Mouse (Mus musculus) retina, adult 2 months (tissue): ENCODE results near the gene Bhlhe40.

ENCODE experiments used
- DNase-seq: peaks from one replicate; pipeline ENCODE4 v3.0.0-alpha.2; 2012; ENCODE audit warnings: low read depth, low spot score

Bhlhe40 gene

GRCm38 (mm10) chr6:108660206-108660877, at the start of gene Bhlhe40:
TSS of gene Bhlhe40 (plus strand) at chr6:108660629.
- DNase-seq = peak; percentile 59

- DNase-seq = no peak
Observed at GRCm38 (mm10) chr6:108611663-108612062, 48.8 kb upstream of the Bhlhe40 start.

GRCm38 (mm10) chr6:108618025-108618424, 42.4 kb upstream of the Bhlhe40 start:
- no peak for DNase-seq

- DNase-seq = no peak
Observed at GRCm38 (mm10) chr6:108623028-108623565, 37.3 kb upstream of the Bhlhe40 start.

- DNase-seq = no peak
Observed at GRCm38 (mm10) chr6:108624915-108625314, 35.5 kb upstream of the Bhlhe40 start.

GRCm38 (mm10) chr6:108630701-108631100, 29.7 kb upstream of the Bhlhe40 start:
- DNase-seq = no peak

GRCm38 (mm10) chr6:108638157-108638833, 22.1 kb upstream of the Bhlhe40 start:
- DNase-seq = no peak

- no peak for DNase-seq
Observed at GRCm38 (mm10) chr6:108642020-108642419, 18.4 kb upstream of the Bhlhe40 start.

- DNase-seq = no peak
Observed at GRCm38 (mm10) chr6:108643035-108643434, 17.4 kb upstream of the Bhlhe40 start.

- DNase-seq = no peak
Observed at GRCm38 (mm10) chr6:108644311-108644710, 16.1 kb upstream of the Bhlhe40 start.

- no peak for DNase-seq
Observed at GRCm38 (mm10) chr6:108647094-108647493, 13.3 kb upstream of the Bhlhe40 start.

GRCm38 (mm10) chr6:108648072-108648471, 12.4 kb upstream of the Bhlhe40 start:
- no peak for DNase-seq

GRCm38 (mm10) chr6:108655861-108656260, 4.6 kb upstream of the Bhlhe40 start:
- no peak for DNase-seq

GRCm38 (mm10) chr6:108658051-108658415, 2.4 kb upstream of the Bhlhe40 start:
- no peak for DNase-seq

GRCm38 (mm10) chr6:108658416-108659201, 1.8 kb upstream of the Bhlhe40 start:
- DNase-seq = no peak

- peak; percentile 62 for DNase-seq
Observed at GRCm38 (mm10) chr6:108659221-108659725, 1.2 kb upstream of the Bhlhe40 start.

GRCm38 (mm10) chr6:108659726-108660205, 663 bp upstream of the Bhlhe40 start:
- DNase-seq = no peak

GRCm38 (mm10) chr6:108660878-108661389, 505 bp downstream of the Bhlhe40 start:
- DNase-seq = no peak

- peak; percentile 48 for DNase-seq
Observed at GRCm38 (mm10) chr6:108661412-108661811, 983 bp downstream of the Bhlhe40 start.

- DNase-seq = no peak
Observed at GRCm38 (mm10) chr6:108661890-108662289, 1.5 kb downstream of the Bhlhe40 start.
